Mouse (Mus musculus) frontal cortex, adult (tissue): Measurements from ENCODE around the gene Hpn.

Source experiments
- ATAC-seq: cut with Nextera tagmentation; 2 replicates; pipeline ENCODE4 v1.9.2; 2017; ENCODE audit warnings: mild to moderate bottlenecking, moderate library complexity, mixed read lengths; ENCODE audit not compliant: low TSS enrichment

Gene Hpn

GRCm38 (mm10) chr7:31115182-31115581 lies at the start of gene Hpn:
Gene Hpn (minus strand): TSS chr7:31115290.
- no peak for ATAC-seq

GRCm38 (mm10) chr7:31164748-31165147 lies 49.7 kb upstream of the Hpn start:
- no peak for ATAC-seq

- ATAC-seq, result no peak
Observed at GRCm38 (mm10) chr7:31163666-31164577, 48.8 kb upstream of the Hpn start.

GRCm38 (mm10) chr7:31162324-31162723 lies 47.2 kb upstream of the Hpn start:
- ATAC-seq, result no peak

- ATAC-seq, result no peak
Observed at GRCm38 (mm10) chr7:31161831-31162230, 46.7 kb upstream of the Hpn start.

GRCm38 (mm10) chr7:31161246-31161645 lies 46.2 kb upstream of the Hpn start:
- ATAC-seq, result no peak

GRCm38 (mm10) chr7:31160763-31161162 lies 45.7 kb upstream of the Hpn start:
- no peak for ATAC-seq

GRCm38 (mm10) chr7:31156034-31156928 lies 41.2 kb upstream of the Hpn start:
- no peak for ATAC-seq

GRCm38 (mm10) chr7:31155296-31156033 lies 40.4 kb upstream of the Hpn start, which contains the start of gene Gramd1a:
Gene Gramd1a (minus strand): TSS chr7:31155896.
- ATAC-seq, result no peak

GRCm38 (mm10) chr7:31153536-31154320 lies 38.6 kb upstream of the Hpn start:
- no peak for ATAC-seq

GRCm38 (mm10) chr7:31151301-31152241 lies 36.5 kb upstream of the Hpn start:
- ATAC-seq, result peak; percentile 17; the same call in 1 of the 2 replicates

GRCm38 (mm10) chr7:31150566-31151300 lies 35.6 kb upstream of the Hpn start:
- ATAC-seq, result peak; percentile 85

GRCm38 (mm10) chr7:31149751-31150565 lies 34.9 kb upstream of the Hpn start:
- ATAC-seq, result peak; percentile 21; the same call in 1 of the 2 replicates

GRCm38 (mm10) chr7:31149271-31149670 lies 34.2 kb upstream of the Hpn start:
- no peak for ATAC-seq

GRCm38 (mm10) chr7:31148756-31149155 lies 33.7 kb upstream of the Hpn start:
- ATAC-seq, result peak; percentile 42; the same call in 1 of the 2 replicates

GRCm38 (mm10) chr7:31148086-31148485 lies 33.0 kb upstream of the Hpn start:
- no peak for ATAC-seq

- ATAC-seq, result no peak
Observed at GRCm38 (mm10) chr7:31145596-31146160, 30.6 kb upstream of the Hpn start.

- no peak for ATAC-seq
Observed at GRCm38 (mm10) chr7:31144886-31145285, 29.8 kb upstream of the Hpn start.
